Mouse (Mus musculus): ENCODE results near the gene Lsmem1. TPM values are rescaled to one million over a fixed set of nuclear protein-coding genes. Genes with fewer than 3 reads are reported as not detected.

Gene Lsmem1
- polyA plus RNA-seq, 1 experiment from 2014 or later, result 0.08 TPM

- Histone ChIP-seq H3K9me3 (ENCODE audit: control insufficient read depth, low read length) (no peaks in the 10 kb centered on the region), H3K4me1 (replicated peaks; ENCODE audit: control insufficient read depth, insufficient read depth, low read length) (no peaks in the 10 kb centered on the region), H3K36me3 (ENCODE audit: control insufficient read depth, insufficient read depth, low read length) (no peaks in the 10 kb centered on the region), H3K4me2 (replicated peaks; ENCODE audit: low read depth, low read length) (no peak overlapping the region), H3K4me3 (ENCODE audit: low read depth, low read length) (no peak overlapping the region), H3K9ac (ENCODE audit: low read depth, low read length) (no peak overlapping the region), H3K27ac (ENCODE audit: low read depth, low read length) (no peak overlapping the region), H3K27me3 (ENCODE audit: control insufficient read depth, insufficient read depth, low read length) (no peaks in the 10 kb centered on the region)
- no peak for ATAC-seq (ENCODE audit: low FRiP score)
- DNase-seq (ENCODE audit: low spot score), result no peak
- WGBS, result 91% methylated on average over 1 of the region's 1 CpGs
Measured at GRCm38 (mm10) chr12:40232231-40232630, 32.9 kb upstream of the Lsmem1 start.

GRCm38 (mm10) chr12:40231632-40232031, 32.3 kb upstream of the Lsmem1 start:
- WGBS, result 94% methylated on average over 2 of the region's 2 CpGs

GRCm38 (mm10) chr12:40224171-40224880, 25.0 kb upstream of the Lsmem1 start:
- WGBS, result 92% methylated on average over 9 of the region's 9 CpGs
- Histone ChIP-seq H3K27ac (ENCODE audit: low read depth, low read length) (no peak overlapping the region), H3K9me3 (ENCODE audit: control insufficient read depth, low read length) (no peaks in the 10 kb centered on the region), H3K4me2 (replicated peaks; ENCODE audit: low read depth, low read length) (no peak overlapping the region), H3K4me3 (ENCODE audit: low read depth, low read length) (no peak overlapping the region), H3K9ac (ENCODE audit: low read depth, low read length) (no peak overlapping the region), H3K36me3 (ENCODE audit: control insufficient read depth, insufficient read depth, low read length) (no peaks in the 10 kb centered on the region), H3K27me3 (ENCODE audit: control insufficient read depth, insufficient read depth, low read length) (no peaks in the 10 kb centered on the region), H3K4me1 (replicated peaks; ENCODE audit: control insufficient read depth, insufficient read depth, low read length) (no peaks in the 10 kb centered on the region)
- DNase-seq (ENCODE audit: low spot score) (no peak), ATAC-seq (ENCODE audit: low FRiP score) (no peak)

More at GRCm38 (mm10) chr12:40231632-40232031, 32.3 kb upstream of the Lsmem1 start:
- Histone ChIP-seq H3K9me3 (ENCODE audit: control insufficient read depth, low read length) (no peaks in the 10 kb centered on the region), H3K4me3 (ENCODE audit: low read depth, low read length) (no peak overlapping the region), H3K4me1 (replicated peaks; ENCODE audit: control insufficient read depth, insufficient read depth, low read length) (no peaks in the 10 kb centered on the region), H3K4me2 (replicated peaks; ENCODE audit: low read depth, low read length) (no peak overlapping the region), H3K36me3 (ENCODE audit: control insufficient read depth, insufficient read depth, low read length) (no peaks in the 10 kb centered on the region), H3K27ac (ENCODE audit: low read depth, low read length) (no peak overlapping the region), H3K27me3 (ENCODE audit: control insufficient read depth, insufficient read depth, low read length) (no peaks in the 10 kb centered on the region), H3K9ac (ENCODE audit: low read depth, low read length) (no peak overlapping the region)
- ATAC-seq (ENCODE audit: low FRiP score) (no peak), DNase-seq (ENCODE audit: low spot score) (no peak)

GRCm38 (mm10) chr12:40223676-40224075, 24.4 kb upstream of the Lsmem1 start:
- ATAC-seq (ENCODE audit: low FRiP score) (no peak), DNase-seq (ENCODE audit: low spot score) (no peak)
- no peaks in the 10 kb centered on the region for H3K36me3 ChIP-seq (ENCODE audit: control insufficient read depth, insufficient read depth, low read length)
- no peaks in the 10 kb centered on the region for H3K4me1 ChIP-seq (replicated peaks; ENCODE audit: control insufficient read depth, insufficient read depth, low read length)
- no peaks in the 10 kb centered on the region for H3K27me3 ChIP-seq (ENCODE audit: control insufficient read depth, insufficient read depth, low read length)
- peak overlapping the region; percentile 57 for H3K4me2 ChIP-seq (replicated peaks; ENCODE audit: low read depth, low read length)
- H3K9ac ChIP-seq (ENCODE audit: low read depth, low read length), result no peak overlapping the region
- H3K27ac ChIP-seq (ENCODE audit: low read depth, low read length), result peak overlapping the region; percentile 56; the same call in 1 of the 2 replicates
- H3K4me3 ChIP-seq (ENCODE audit: low read depth, low read length), result peak overlapping the region; percentile 97
- no peaks in the 10 kb centered on the region for H3K9me3 ChIP-seq (ENCODE audit: control insufficient read depth, low read length)
- WGBS, result 59% methylated on average over 10 of the region's 10 CpGs

GRCm38 (mm10) chr12:40223082-40223619, 23.9 kb upstream of the Lsmem1 start:
- ATAC-seq (ENCODE audit: low FRiP score) (peak; percentile 98), DNase-seq (ENCODE audit: low spot score) (peak; percentile 97)
- Histone ChIP-seq H3K4me3 (ENCODE audit: low read depth, low read length) (peak overlapping the region; percentile 97), H3K9ac (ENCODE audit: low read depth, low read length) (peak overlapping the region; percentile 93), H3K4me2 (replicated peaks; ENCODE audit: low read depth, low read length) (peak overlapping the region; percentile 57), H3K27ac (ENCODE audit: low read depth, low read length) (peak overlapping the region; percentile 87), H3K4me1 (replicated peaks; ENCODE audit: control insufficient read depth, insufficient read depth, low read length) (no peaks in the 10 kb centered on the region), H3K9me3 (ENCODE audit: control insufficient read depth, low read length) (no peaks in the 10 kb centered on the region), H3K36me3 (ENCODE audit: control insufficient read depth, insufficient read depth, low read length) (no peaks in the 10 kb centered on the region), H3K27me3 (ENCODE audit: control insufficient read depth, insufficient read depth, low read length) (no peaks in the 10 kb centered on the region)
- WGBS, result 0% methylated on average over 47 of the region's 47 CpGs

- under 1% methylated on average over 78 of the region's 81 CpGs for WGBS
- Histone ChIP-seq H3K27ac (ENCODE audit: low read depth, low read length) (peak overlapping the region; percentile 87), H3K9ac (ENCODE audit: low read depth, low read length) (peak overlapping the region; percentile 93), H3K36me3 (ENCODE audit: control insufficient read depth, insufficient read depth, low read length) (no peaks in the 10 kb centered on the region), H3K9me3 (ENCODE audit: control insufficient read depth, low read length) (no peaks in the 10 kb centered on the region), H3K4me2 (replicated peaks; ENCODE audit: low read depth, low read length) (peak overlapping the region; percentile 57), H3K4me3 (ENCODE audit: low read depth, low read length) (peak overlapping the region; percentile 97), H3K27me3 (ENCODE audit: control insufficient read depth, insufficient read depth, low read length) (no peaks in the 10 kb centered on the region), H3K4me1 (replicated peaks; ENCODE audit: control insufficient read depth, insufficient read depth, low read length) (no peaks in the 10 kb centered on the region)
- ATAC-seq (ENCODE audit: low FRiP score), result peak; percentile 95
- DNase-seq (ENCODE audit: low spot score), result peak; percentile 95
Measured at GRCm38 (mm10) chr12:40222251-40223081, 23.2 kb upstream of the Lsmem1 start.

- no peaks in the 10 kb centered on the region for H3K4me1 ChIP-seq (replicated peaks; ENCODE audit: control insufficient read depth, insufficient read depth, low read length)
- no peaks in the 10 kb centered on the region for H3K9me3 ChIP-seq (ENCODE audit: control insufficient read depth, low read length)
- no peak overlapping the region for H3K27ac ChIP-seq (ENCODE audit: low read depth, low read length)
- WGBS, result 24% methylated on average over 5 of the region's 5 CpGs
- peak overlapping the region; percentile 93; the same call in 1 of the 2 replicates for H3K9ac ChIP-seq (ENCODE audit: low read depth, low read length)
- peak overlapping the region; percentile 57 for H3K4me2 ChIP-seq (replicated peaks; ENCODE audit: low read depth, low read length)
- H3K36me3 ChIP-seq (ENCODE audit: control insufficient read depth, insufficient read depth, low read length), result no peaks in the 10 kb centered on the region
- H3K27me3 ChIP-seq (ENCODE audit: control insufficient read depth, insufficient read depth, low read length), result no peaks in the 10 kb centered on the region
- H3K4me3 ChIP-seq (ENCODE audit: low read depth, low read length), result peak overlapping the region; percentile 97
- no peak for DNase-seq (ENCODE audit: low spot score)
- no peak for ATAC-seq (ENCODE audit: low FRiP score)
Measured at GRCm38 (mm10) chr12:40221611-40222010, 22.3 kb upstream of the Lsmem1 start.

- 44% methylated on average over 3 of the region's 3 CpGs for WGBS
- Histone ChIP-seq H3K27me3 (ENCODE audit: control insufficient read depth, insufficient read depth, low read length) (no peaks in the 10 kb centered on the region), H3K4me3 (ENCODE audit: low read depth, low read length) (peak overlapping the region; percentile 97; the same call in 1 of the 2 replicates), H3K27ac (ENCODE audit: low read depth, low read length) (no peak overlapping the region), H3K4me1 (replicated peaks; ENCODE audit: control insufficient read depth, insufficient read depth, low read length) (no peaks in the 10 kb centered on the region), H3K9ac (ENCODE audit: low read depth, low read length) (no peak overlapping the region), H3K9me3 (ENCODE audit: control insufficient read depth, low read length) (no peaks in the 10 kb centered on the region), H3K4me2 (replicated peaks; ENCODE audit: low read depth, low read length) (peak overlapping the region; percentile 57; the same call in 1 of the 2 replicates), H3K36me3 (ENCODE audit: control insufficient read depth, insufficient read depth, low read length) (no peaks in the 10 kb centered on the region)
- DNase-seq (ENCODE audit: low spot score) (no peak), ATAC-seq (ENCODE audit: low FRiP score) (no peak)
Measured at GRCm38 (mm10) chr12:40220896-40221295, 21.6 kb upstream of the Lsmem1 start.

Data from hindbrain, embryonic 11.5 days (tissue).